Mouse (Mus musculus): ENCODE results near the gene Fam49a. TPM values are rescaled to one million over a fixed set of nuclear protein-coding genes. Genes with fewer than 3 reads are reported as not detected.
A peak's percentile ranks its signal among the peaks of the same experiment; 100 is the strongest.

The Fam49a gene
- polyA plus RNA-seq, 1 experiment from 2014 or later = 15.0 TPM

- DNase-seq (ENCODE audit: low spot score) (peak; percentile 28), ATAC-seq (replicated peaks; ENCODE audit: low FRiP score, low TSS enrichment, low read depth) (no peak)
- H3K27ac ChIP-seq (ENCODE audit: low read depth) = no peak overlapping the region
- no peaks in the 10 kb centered on the region for H3K4me1 ChIP-seq (replicated peaks; ENCODE audit: control insufficient read depth, insufficient read depth, low read length)
- no peak overlapping the region for H3K4me3 ChIP-seq (ENCODE audit: low read depth, low read length)
- no peaks in the 10 kb centered on the region for H3K9me3 ChIP-seq (ENCODE audit: control insufficient read depth, low read length)
- H3K9ac ChIP-seq (ENCODE audit: low read length) = no peak overlapping the region
- H3K27me3 ChIP-seq (replicated peaks; ENCODE audit: control insufficient read depth, insufficient read depth, low read length) = no peaks in the 10 kb centered on the region
- WGBS = 82% methylated on average over 7 of the region's 7 CpGs
- no peak overlapping the region for H3K4me2 ChIP-seq (ENCODE audit: low read length)
- no peaks in the 10 kb centered on the region for H3K36me3 ChIP-seq (ENCODE audit: control insufficient read depth, insufficient read depth, low read length)
These were observed 166.9 kb downstream of the Fam49a start for GRCm38 (mm10) chr12:12428886-12429285.
